Comparison of ENCODE assay signal across 8 mouse cellular contexts in the genomic region with DNA sequence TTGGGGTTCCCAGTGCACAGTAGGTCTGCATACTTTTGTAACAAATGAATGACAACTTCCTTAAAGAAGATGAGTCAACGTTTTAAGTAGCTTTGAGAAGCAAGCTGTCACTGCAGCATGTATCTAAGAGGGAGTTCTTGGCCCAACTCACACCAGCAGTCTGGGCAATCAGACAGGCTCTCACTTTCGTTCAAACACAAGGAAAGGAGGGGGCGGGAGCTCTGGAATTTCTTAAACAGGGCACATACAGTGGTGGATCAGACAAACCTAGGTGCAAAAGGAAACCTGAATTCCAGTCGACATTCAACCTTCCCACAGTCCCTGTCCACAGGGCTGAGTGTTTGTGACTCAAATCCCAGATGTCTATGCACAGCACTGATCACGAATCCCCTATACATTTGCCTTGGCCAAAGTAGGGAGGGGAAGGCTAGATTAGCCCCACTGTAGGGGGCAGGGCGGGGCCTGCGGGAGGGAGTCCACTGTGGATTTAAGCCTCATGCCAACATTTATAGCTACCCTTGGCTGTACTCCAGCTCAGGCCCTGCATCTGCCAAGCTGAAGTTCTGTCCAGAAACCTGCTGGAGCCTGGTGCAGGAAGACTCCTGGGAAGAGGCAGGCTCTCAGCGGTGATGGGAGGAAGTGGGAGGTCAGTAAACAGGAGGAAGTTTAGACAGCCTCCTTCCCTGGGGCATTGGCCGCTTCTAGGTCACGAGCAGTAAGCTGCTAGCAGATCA.
A peak's percentile ranks its signal among the peaks of the same experiment; 100 is the strongest.
DNase-seq lines count a peak whose midpoint lies in the region; ATAC-seq and TF ChIP-seq lines count a peak whose summit lies in the region.

No protein-coding gene starts in this region.

- no peaks in the 10 kb centered on the region for H3K36me3 ChIP-seq in liver, embryonic 11.5 days (ENCODE audit: control insufficient read depth, insufficient read depth, low read length)
- H3K36me3 ChIP-seq in thymus, adult 2 months (ENCODE audit: control insufficient read depth, insufficient read depth, low read length) = no peaks in the 10 kb centered on the region

- no peak overlapping the region for H3K9ac ChIP-seq in liver, embryonic 11.5 days (ENCODE audit: low read depth, low read length)

- no peaks in the 10 kb centered on the region for H3K9me3 ChIP-seq in liver, embryonic 11.5 days (ENCODE audit: control insufficient read depth, low read length)

- no peak overlapping the region for H3K4me2 ChIP-seq in liver, embryonic 11.5 days

- no peaks in the 10 kb centered on the region for H3K27me3 ChIP-seq in liver, embryonic 11.5 days (replicated peaks; ENCODE audit: control insufficient read depth, insufficient read depth, low read length)
- H3K27me3 ChIP-seq in thymus, adult 2 months (ENCODE audit: control insufficient read depth, insufficient read depth, low read length) = no peaks in the 10 kb centered on the region

- DNase-seq in liver = peak; percentile 18
- DNase-seq in liver, embryonic 11.5 days (ENCODE audit: low spot score) = no peak
- DNase-seq in adrenal gland, postnatal 25 days = peak; percentile 56
- DNase-seq in frontal cortex, postnatal 36 days (ENCODE audit: low spot score in 2 of 2) = peak; percentile 14 to 37
- peak; percentile 77 for DNase-seq in lung, postnatal 10 days
- DNase-seq in thymus, adult 2 months = no peak
- no peak for DNase-seq in spleen, postnatal 36 days (ENCODE audit: low spot score in 2 of 2)

- no peak overlapping the region for H3K4me3 ChIP-seq in liver, embryonic 11.5 days (ENCODE audit: low read depth, low read length)
- no peak overlapping the region for H3K4me3 ChIP-seq in thymus, adult 2 months (ENCODE audit: control insufficient read depth, insufficient read depth, low read length)

- no peak for ATAC-seq in liver, embryonic 11.5 days (replicated peaks; ENCODE audit: low FRiP score)
- peak; percentile 49 to 60 for ATAC-seq in hematopoietic stem cell, adult 5-6 weeks (replicated peaks in 1 of 2; ENCODE audit: insufficient read depth in 1 of 2, low FRiP score in 2 of 2, low TSS enrichment in 1 of 2, low read depth in 1 of 2, poor library complexity in 2 of 2, severe bottlenecking in 2 of 2)

- H3K4me1 ChIP-seq in liver, embryonic 11.5 days (replicated peaks; ENCODE audit: control insufficient read depth, insufficient read depth, low read length) = no peaks in the 10 kb centered on the region
- no peaks in the 10 kb centered on the region for H3K4me1 ChIP-seq in thymus, adult 2 months (replicated peaks; ENCODE audit: control insufficient read depth, insufficient read depth, low read length)

- no peak overlapping the region for H3K27ac ChIP-seq in liver, embryonic 11.5 days (ENCODE audit: low read depth, low read length)
- no peak overlapping the region for H3K27ac ChIP-seq in thymus, adult 2 months (ENCODE audit: control insufficient read depth, insufficient read depth, low read length)

- no peak for TF ChIP-seq POLR2A in thymus, adult 2 months (IDR thresholded peaks at IDR 0.05; ENCODE audit: control insufficient read depth, extremely low read depth, insufficient read depth, low read length, poor library complexity)

- 42% methylated on average over 10 of the region's 10 CpGs for WGBS in liver, embryonic 11.5 days
- WGBS in thymus, adult 2 months = 51% methylated on average over 10 of the region's 10 CpGs

- no peak for TF ChIP-seq CTCF in thymus, adult 2 months (IDR thresholded peaks at IDR 0.05; ENCODE audit: borderline replicate concordance, control insufficient read depth, extremely low read depth, insufficient read depth, low read length, poor library complexity)

Comparison
In these comparisons a context has a peak if more than half of its experiments do, and no peak if none do; other contexts are left out.
1. DNase-seq: peak in liver (single experiment), adrenal gland, postnatal 25 days (single experiment), frontal cortex, postnatal 36 days (2 of 2) and lung, postnatal 10 days (single experiment); none in liver, embryonic 11.5 days (single experiment), thymus, adult 2 months (single experiment) and spleen, postnatal 36 days (0 of 2).